Mouse (Mus musculus) heart, embryonic 11.5 days (tissue): ENCODE measurements around the gene Extl1. TPM values are rescaled to one million over a fixed set of nuclear protein-coding genes. Genes with fewer than 3 reads are reported as not detected.

ENCODE experiments used
- ATAC-seq: fragments of 200-750 bp; cut with Nextera tagmentation; replicated peaks from 2 replicates; pipeline ENCODE4 v1.8.0; 2017; ENCODE audit warnings: moderate library complexity; ENCODE audit not compliant: insufficient number of reproducible peaks, low FRiP score, low TSS enrichment
- H3K27ac ChIP-seq: fragments of 300-500 bp; sonication (generic); 2 replicates; pipeline ENCODE4 v1.5.1; 2014; ENCODE audit warnings: mild to moderate bottlenecking, low read depth, low read length
- H3K27me3 ChIP-seq: fragments of 300-500 bp; sonication (generic); 2 replicates; pipeline ENCODE4 v1.6.1; 2014; ENCODE audit warnings: mild to moderate bottlenecking, low read length, mixed read lengths; ENCODE audit not compliant: control insufficient read depth, insufficient read depth
- H3K36me3 ChIP-seq: fragments of 300-500 bp; sonication (generic); 2 replicates; pipeline ENCODE4 v1.6.1; 2014; ENCODE audit warnings: mild to moderate bottlenecking, low read length, moderate library complexity, mixed read lengths; ENCODE audit not compliant: control insufficient read depth, insufficient read depth
- H3K4me1 ChIP-seq: fragments of 300-500 bp; sonication (generic); 2 replicates; pipeline ENCODE4 v1.6.1; 2014; ENCODE audit warnings: low read length; ENCODE audit not compliant: control insufficient read depth, insufficient read depth
- H3K4me2 ChIP-seq: fragments of 300-500 bp; sonication (generic); 2 replicates; pipeline ENCODE4 v1.6.1; 2014; ENCODE audit warnings: mild to moderate bottlenecking, moderate library complexity
- H3K4me3 ChIP-seq: fragments of 300-500 bp; sonication (generic); 2 replicates; pipeline ENCODE4 v1.5.1; 2014; ENCODE audit warnings: low read depth, low read length
- H3K9ac ChIP-seq: fragments of 300-500 bp; sonication (generic); 2 replicates; pipeline ENCODE4 v1.6.1; 2014; ENCODE audit warnings: mild to moderate bottlenecking, low read depth, low read length, moderate library complexity
- H3K9me3 ChIP-seq: fragments of 300-500 bp; sonication (generic); replicated peaks from 2 replicates; pipeline ENCODE4 v1.6.1; 2016; ENCODE audit warnings: low read length; ENCODE audit not compliant: control insufficient read depth
- WGBS: fragments of 180-500 bp; shearing (Covaris S2); extraction: QIAGEN DNeasy Blood & Tissue Kit; methylation state at CpG from one replicate; pipeline ENCODE4 v1.1.7; 2014; ENCODE audit not compliant: insufficient replicate concordance; 5-methylcytosine and 5-hydroxymethylcytosine counted together
- polyA plus RNA-seq: library from polyadenylated mRNA; unstranded; fragments of >200 nt; fragmentation: Nextera tagmentation; extraction: Ambion mirVana; gene quantifications from 2 replicates; pipeline ENCODE4 v1.2.1, GENCODE M21; 2014

Gene Extl1
- polyA plus RNA-seq, 1 experiment from 2014 or later: 2.0 TPM

- peak overlapping the region; percentile 46 for H3K27ac ChIP-seq
- H3K4me2 ChIP-seq: peak overlapping the region; percentile 79
- 23% methylated on average over 7 of the region's 7 CpGs for whole genome bisulfite sequencing
- H3K9me3 ChIP-seq: no peaks in the 10 kb centered on the region
- peaks cover 19% of the 10 kb centered on the region for H3K4me1 ChIP-seq
- H3K4me3 ChIP-seq: peak overlapping the region; percentile 51
- H3K9ac ChIP-seq: peak overlapping the region; percentile 69
- ATAC-seq: no peak
- H3K27me3 ChIP-seq: no peaks in the 10 kb centered on the region
- H3K36me3 ChIP-seq: no peaks in the 10 kb centered on the region
Measured at GRCm38 (mm10) chr4:134397121-134397520, 13.5 kb upstream of the Extl1 start.

- under 1% methylated on average over 31 of the region's 31 CpGs for WGBS
- Histone ChIP-seq H3K4me2 (peak within 1 kb of the TSS; percentile 79), H3K27ac (peak within 1 kb of the TSS; percentile 46), H3K9me3 (peaks cover 3% of the 10 kb centered on the region; the same call in 1 of the 2 replicates), H3K36me3 (no peaks in the 10 kb centered on the region), H3K4me3 (peak within 1 kb of the TSS; percentile 51), H3K9ac (peak within 1 kb of the TSS; percentile 69), H3K27me3 (no peaks in the 10 kb centered on the region), H3K4me1 (peaks cover 12% of the 10 kb centered on the region; the same call in 1 of the 2 replicates)
- ATAC-seq: peak; percentile 94
Measured at GRCm38 (mm10) chr4:134395977-134396825, 12.6 kb upstream of the Extl1 start, which contains the start of gene Pafah2. Pafah2 (plus strand) TSS chr4:134396320.

GRCm38 (mm10) chr4:134395142-134395541 lies 11.5 kb upstream of the Extl1 start:
- Histone ChIP-seq H3K4me2 (no peak overlapping the region), H3K27ac (no peak overlapping the region), H3K36me3 (no peaks in the 10 kb centered on the region), H3K9ac (no peak overlapping the region), H3K27me3 (no peaks in the 10 kb centered on the region), H3K4me1 (peaks cover 7% of the 10 kb centered on the region; the same call in 1 of the 2 replicates), H3K4me3 (no peak overlapping the region), H3K9me3 (peaks cover 3% of the 10 kb centered on the region; the same call in 1 of the 2 replicates)
- 92% methylated on average over 7 of the region's 7 CpGs for WGBS
- ATAC-seq: no peak

GRCm38 (mm10) chr4:134393026-134393425 lies 9.4 kb upstream of the Extl1 start:
- Histone ChIP-seq H3K4me1 (peaks cover 7% of the 10 kb centered on the region; the same call in 1 of the 2 replicates), H3K4me3 (no peak overlapping the region), H3K9ac (no peak overlapping the region), H3K27ac (no peak overlapping the region), H3K4me2 (no peak overlapping the region), H3K27me3 (no peaks in the 10 kb centered on the region), H3K36me3 (no peaks in the 10 kb centered on the region), H3K9me3 (peaks cover 3% of the 10 kb centered on the region; the same call in 1 of the 2 replicates)
- whole genome bisulfite sequencing: 21% methylated on average over 12 of the region's 12 CpGs
- no peak for ATAC-seq

GRCm38 (mm10) chr4:134392595-134392994 lies 8.9 kb upstream of the Extl1 start:
- H3K9me3 ChIP-seq: peaks cover 3% of the 10 kb centered on the region; the same call in 1 of the 2 replicates
- H3K36me3 ChIP-seq: no peaks in the 10 kb centered on the region
- H3K9ac ChIP-seq: no peak overlapping the region
- H3K27ac ChIP-seq: no peak overlapping the region
- H3K4me3 ChIP-seq: no peak overlapping the region
- peak overlapping the region; percentile 11; the same call in 1 of the 2 replicates for H3K4me2 ChIP-seq
- 20% methylated on average over 8 of the region's 8 CpGs for WGBS
- ATAC-seq: no peak
- no peaks in the 10 kb centered on the region for H3K27me3 ChIP-seq
- peaks cover 6% of the 10 kb centered on the region; the same call in 1 of the 2 replicates for H3K4me1 ChIP-seq

GRCm38 (mm10) chr4:134391636-134392035 lies 8.0 kb upstream of the Extl1 start:
- WGBS: 91% methylated on average over 1 of the region's 1 CpGs
- H3K9me3 ChIP-seq: peaks cover 3% of the 10 kb centered on the region; the same call in 1 of the 2 replicates
- no peak overlapping the region for H3K9ac ChIP-seq
- no peak overlapping the region for H3K27ac ChIP-seq
- H3K4me2 ChIP-seq: no peak overlapping the region
- no peaks in the 10 kb centered on the region for H3K36me3 ChIP-seq
- no peaks in the 10 kb centered on the region; the same call in 1 of the 2 replicates for H3K4me1 ChIP-seq
- no peaks in the 10 kb centered on the region for H3K27me3 ChIP-seq
- H3K4me3 ChIP-seq: no peak overlapping the region
- no peak for ATAC-seq

- Histone ChIP-seq H3K27ac (no peak overlapping the region), H3K9me3 (peaks cover 3% of the 10 kb centered on the region; the same call in 1 of the 2 replicates), H3K27me3 (no peaks in the 10 kb centered on the region), H3K4me1 (no peaks in the 10 kb centered on the region; the same call in 1 of the 2 replicates), H3K9ac (no peak overlapping the region), H3K36me3 (no peaks in the 10 kb centered on the region), H3K4me3 (no peak overlapping the region), H3K4me2 (no peak overlapping the region)
- 20% methylated on average over 5 of the region's 5 CpGs for WGBS
- ATAC-seq: no peak; the same call in 1 of the 2 replicates
Measured at GRCm38 (mm10) chr4:134388397-134388796, 4.7 kb upstream of the Extl1 start.

GRCm38 (mm10) chr4:134387268-134387667 lies 3.6 kb upstream of the Extl1 start:
- 67% methylated on average over 6 of the region's 6 CpGs for WGBS
- no peak for ATAC-seq
- Histone ChIP-seq H3K4me1 (no peaks in the 10 kb centered on the region; the same call in 1 of the 2 replicates), H3K9ac (no peak overlapping the region), H3K27me3 (no peaks in the 10 kb centered on the region), H3K9me3 (peaks cover 3% of the 10 kb centered on the region; the same call in 1 of the 2 replicates), H3K27ac (no peak overlapping the region), H3K4me3 (no peak overlapping the region), H3K36me3 (no peaks in the 10 kb centered on the region), H3K4me2 (no peak overlapping the region)
